Mouse (Mus musculus) embryo, embryonic 10.5 days (tissue): ENCODE data around the gene Btd.
A peak's percentile ranks its signal among the peaks of the same experiment; 100 is the strongest.
"Not testable (repeated sequence)": the region's sequence is repeated elsewhere in the genome, so short reads cannot be mapped to it uniquely, and the experiment has no call there.

Source experiments
- DNase-seq: peaks from one replicate; pipeline ENCODE4 v3.0.0-alpha.2; 2015; ENCODE audit warnings: low spot score

Gene Btd

DNA sequence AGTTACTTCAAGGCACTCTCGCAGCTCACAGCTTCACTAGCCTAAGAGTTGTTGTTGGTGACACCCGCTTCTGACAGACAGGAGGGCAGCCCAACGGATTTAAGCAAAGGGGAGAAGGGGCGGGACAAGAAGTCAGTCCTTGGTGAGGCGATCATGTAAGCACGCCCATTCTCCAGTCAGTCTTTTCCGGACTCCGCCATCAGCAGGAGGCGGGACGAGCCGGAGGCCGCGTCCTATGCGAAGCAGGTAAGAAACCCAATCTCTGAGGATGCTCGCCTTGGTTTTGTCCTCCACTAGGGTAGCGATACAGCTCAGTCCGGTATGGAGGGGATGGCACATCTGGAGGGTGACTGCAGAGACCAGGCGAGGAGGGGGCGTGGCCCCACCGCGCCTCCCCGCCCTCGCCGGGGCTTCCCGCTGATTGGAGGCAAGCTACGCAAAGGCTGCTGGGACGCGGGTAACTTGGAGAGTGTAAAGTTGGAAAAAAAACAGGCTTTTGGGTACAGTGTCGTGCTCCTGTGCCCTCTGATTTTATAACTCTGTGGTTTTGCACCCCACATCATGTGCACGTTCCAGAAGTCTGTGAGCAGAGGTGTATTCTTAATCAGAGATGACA is at the start of gene Btd, which contains the start of gene Hacl1:
Gene Btd, plus strand, starts transcription at position 139 of the 616 bp plus-strand sequence.
Gene Hacl1, minus strand, starts transcription at position 397 of the 616 bp plus-strand sequence.
- DNase-seq: peak; percentile 95

DNA sequence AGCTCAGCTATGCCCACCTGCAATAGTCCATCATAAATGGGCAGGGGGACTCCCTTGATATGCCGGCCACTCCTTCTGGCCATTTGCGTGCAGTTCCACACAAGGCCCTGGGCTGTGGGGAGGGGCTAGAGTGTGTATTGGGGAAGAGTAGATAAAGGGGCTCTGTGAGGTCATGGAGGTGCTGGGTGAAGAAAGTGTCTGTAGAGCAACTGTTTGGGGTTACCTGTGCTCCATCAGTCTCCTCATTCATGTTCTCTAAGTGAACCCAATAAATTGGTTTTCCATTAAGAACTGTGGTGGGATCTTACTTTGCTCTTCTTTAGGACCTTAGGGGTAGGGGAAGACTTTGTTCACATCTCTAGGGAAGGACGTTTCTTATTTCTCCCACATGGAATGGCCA is 49.6 kb upstream of the Btd start, which contains the start of gene Colq:
Gene Colq, minus strand, starts transcription at position 101 of the 400 bp plus-strand sequence.
- no peak for DNase-seq

DNA sequence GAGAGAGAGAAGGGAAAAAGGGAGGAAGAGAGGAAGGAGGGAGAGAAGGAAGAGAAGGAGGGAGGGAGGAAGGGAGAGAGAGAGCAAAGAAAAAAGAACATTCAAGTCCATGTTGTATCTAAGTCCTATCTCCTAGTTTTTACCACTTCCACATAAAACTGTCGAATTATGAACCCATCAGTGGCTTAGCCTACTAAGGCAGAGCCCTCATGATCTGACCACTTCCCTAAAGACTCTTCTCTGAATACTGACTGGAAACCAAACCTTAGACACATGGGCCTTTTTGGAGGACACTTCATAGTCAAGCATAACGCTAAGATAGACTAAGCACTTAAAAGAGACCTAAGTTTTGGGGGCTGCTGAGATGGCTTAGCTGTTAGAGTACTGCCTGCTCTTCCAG is 47.8 kb upstream of the Btd start:
- no peak for DNase-seq

DNA sequence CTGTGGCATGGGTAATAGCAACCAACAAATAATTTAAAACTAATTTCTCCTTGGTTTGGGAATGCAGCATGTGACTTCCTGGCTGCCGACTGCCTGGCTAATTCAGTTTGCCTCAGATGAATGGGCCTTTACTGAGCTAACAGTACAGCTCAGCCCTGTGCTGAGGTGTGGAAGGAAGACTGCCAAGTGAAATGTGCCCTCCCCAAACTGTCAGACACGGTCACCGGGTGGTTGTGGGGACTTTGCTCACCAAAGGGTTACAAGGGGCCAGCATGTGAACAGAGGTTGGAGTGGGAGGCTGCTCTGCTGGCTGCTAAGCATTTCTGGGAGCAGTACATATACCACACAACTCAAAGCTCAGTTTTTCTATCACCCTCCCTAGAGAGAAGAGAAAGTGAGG is 46.1 kb upstream of the Btd start:
- no peak for DNase-seq

DNA sequence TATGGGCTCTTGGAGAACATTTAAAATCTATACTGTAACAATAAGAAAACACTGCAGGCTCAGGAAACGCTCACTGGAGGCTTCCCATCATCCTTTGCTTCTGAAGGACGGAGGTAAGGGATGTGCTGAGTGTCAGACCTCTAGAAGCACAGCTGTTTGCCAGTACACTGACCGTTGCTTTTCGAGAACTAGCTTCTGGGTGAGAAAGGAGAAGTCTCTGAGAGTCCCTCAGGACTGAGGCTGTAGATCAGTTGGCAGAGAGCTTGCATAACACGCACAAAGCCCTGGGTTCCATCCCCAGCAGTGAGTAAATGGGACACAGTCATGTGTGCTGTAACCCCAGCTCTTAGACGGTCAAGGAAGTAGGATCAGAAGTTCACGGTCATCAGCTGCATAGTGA is 44.4 kb upstream of the Btd start:
- DNase-seq: no peak

DNA sequence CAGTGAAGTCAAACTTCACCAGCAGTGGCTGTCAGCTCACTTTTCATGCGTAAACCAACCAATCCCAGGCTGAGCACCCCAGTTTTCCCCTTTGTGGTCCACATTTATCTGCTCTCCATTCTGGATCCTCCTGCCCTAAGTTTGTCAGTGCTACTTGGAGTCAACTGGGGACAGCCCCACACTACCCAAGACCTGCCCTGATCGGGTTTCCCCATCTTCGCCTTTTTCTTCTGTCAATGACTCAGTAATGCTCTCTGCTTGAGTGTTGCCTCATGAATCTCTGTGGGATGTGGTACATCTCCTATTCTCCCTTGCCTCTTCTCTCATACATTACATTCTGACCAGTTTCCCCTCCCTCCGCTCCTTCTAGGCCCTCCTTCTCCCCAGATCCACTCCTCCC is 43.4 kb upstream of the Btd start:
- no peak for DNase-seq

DNA sequence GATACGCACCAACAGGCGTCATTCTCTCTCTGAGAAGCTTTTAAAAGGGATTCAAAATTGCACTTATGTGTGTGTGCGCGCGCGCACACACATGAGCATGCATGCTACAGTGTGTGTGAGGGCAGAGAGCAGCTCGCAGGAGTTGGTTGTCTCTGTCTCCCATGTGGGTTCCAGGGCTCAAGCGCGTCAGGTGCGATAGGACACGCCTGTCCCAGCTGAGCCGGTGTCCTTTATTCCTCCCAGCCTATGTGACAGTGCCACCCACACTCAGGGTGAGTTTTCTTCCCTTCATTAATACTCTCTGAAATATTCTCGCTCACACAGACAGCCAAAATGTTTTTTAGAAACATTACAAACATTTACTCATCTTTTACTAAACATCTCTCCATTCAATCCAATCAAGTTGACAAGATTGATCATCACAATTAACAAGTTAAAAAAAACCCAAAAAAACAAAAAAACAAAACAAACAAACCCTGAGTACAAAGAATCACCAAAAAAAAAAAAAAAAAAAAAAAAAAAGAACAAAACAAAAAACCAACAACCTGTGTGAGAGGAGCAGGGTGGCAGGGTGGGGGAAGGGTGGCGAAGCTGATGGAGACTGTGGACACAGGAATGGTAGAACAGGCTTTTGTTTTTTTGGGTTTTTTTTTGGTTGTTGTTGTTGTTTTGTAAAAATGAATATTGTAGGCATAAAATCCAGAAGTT is 38.8 kb upstream of the Btd start:
- no peak for DNase-seq

DNA sequence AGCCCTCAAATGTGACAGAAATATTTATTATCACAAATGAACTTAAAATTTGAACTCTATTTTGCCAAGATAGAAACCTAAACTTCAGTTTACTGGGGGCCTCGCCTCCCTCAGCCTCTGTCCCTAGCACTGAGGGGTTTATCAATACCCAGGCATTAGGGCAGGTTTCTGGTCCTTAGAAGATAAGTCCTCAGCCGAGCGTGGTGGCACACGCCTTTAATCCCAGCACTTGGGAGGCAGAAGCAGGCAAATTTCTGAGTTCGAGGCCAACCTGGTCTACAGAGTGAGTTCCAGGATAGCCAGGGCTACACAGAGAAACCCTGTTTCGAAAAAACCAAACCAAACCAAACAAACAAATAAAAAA is 38.2 kb upstream of the Btd start:
- not testable (repeated sequence) for DNase-seq

DNA sequence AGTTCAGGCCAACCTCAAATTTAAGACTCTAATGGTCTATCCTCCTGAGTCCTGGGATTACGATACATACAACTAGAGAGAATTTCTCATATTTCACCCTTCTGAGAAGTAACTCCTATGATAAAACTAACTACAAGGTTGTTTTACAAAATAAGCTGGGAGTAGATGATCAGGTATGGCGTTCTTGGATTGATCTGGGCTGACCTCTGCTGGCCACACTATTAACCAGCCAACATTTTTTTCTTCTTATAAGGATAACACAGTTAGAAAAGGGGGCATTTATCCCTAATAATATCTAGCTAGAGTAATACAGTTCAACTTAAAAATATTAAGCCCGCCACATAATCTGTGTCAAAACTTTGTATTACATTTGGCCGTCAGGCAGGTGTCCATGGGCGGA is 35.9 kb upstream of the Btd start:
- peak; percentile 54 for DNase-seq

DNA sequence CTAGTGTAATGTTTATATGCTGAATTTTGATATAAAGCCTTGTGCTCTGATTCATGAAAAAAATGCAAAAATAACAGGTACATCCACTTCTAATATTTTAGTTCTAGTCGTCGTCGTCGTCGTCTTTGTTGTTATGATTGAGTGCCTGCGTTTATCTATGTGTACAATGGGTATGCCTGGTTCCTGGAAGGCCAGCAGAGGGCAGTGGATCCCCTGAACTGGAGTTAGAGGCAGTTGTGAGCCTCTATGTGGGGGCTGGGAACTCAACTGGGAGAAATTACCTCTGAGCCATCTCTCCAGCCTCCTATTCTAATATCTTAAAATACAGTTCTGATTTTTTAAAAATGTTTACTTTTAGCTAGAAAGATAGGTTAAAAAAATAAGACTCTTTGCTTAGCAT is 35.3 kb upstream of the Btd start:
- no peak for DNase-seq

DNA sequence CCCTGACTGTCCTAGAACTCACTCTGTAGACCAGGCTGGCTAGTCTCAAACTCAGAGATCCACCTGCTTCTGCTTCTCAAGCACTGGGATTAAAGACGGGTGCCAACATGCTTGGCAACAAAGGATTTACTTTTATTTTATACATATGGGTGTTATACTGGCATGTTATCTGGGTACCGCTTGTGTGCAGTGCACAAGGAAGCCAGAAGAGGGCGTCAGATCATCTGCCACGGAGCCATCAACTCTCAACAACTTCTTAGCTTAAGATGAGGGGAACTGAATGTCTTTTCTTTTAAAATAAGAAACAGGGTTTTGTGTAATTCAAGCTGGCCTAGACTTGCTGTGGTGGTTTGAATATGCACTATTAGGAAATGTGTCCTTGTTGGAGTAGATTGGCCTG is 28.8 kb upstream of the Btd start:
- no peak for DNase-seq

DNA sequence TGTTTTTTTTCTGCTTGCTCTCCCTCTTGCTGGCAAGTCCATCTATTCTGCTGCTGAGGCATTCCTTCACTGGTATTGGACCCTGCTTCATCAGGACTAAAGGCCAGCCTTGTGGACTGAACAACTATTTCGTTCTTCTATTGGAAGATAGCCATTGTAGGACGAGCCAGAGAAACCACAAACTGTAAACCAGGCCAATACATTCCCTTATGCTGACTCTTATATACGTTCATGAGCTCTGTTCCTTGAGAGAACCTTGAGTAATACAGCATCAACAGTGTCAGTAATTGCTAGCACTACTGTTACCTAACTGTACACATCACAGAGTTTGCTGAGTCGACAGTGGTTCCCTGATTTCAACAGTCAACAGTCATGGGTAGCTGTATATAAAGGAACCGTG is 27.2 kb upstream of the Btd start:
- DNase-seq: no peak

DNA sequence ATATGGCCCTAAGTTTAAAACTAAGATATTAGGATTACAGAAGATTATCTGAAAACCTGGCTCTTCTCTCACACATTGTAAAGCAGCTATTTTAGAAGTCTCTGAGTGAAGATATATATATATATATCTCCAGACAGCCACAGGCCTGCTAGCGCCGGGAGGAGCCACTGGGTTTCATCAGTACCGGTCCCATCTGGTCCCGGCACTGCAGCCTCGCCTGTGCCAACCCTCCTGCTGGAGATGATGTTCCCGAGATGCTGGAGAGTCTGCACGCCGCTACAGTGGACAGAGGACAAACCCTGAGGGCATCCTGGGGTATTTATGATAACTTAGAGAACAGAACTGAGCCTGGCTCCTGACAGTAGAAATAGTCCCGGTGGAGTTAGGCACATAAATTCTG is 23.6 kb upstream of the Btd start:
- DNase-seq: no peak

DNA sequence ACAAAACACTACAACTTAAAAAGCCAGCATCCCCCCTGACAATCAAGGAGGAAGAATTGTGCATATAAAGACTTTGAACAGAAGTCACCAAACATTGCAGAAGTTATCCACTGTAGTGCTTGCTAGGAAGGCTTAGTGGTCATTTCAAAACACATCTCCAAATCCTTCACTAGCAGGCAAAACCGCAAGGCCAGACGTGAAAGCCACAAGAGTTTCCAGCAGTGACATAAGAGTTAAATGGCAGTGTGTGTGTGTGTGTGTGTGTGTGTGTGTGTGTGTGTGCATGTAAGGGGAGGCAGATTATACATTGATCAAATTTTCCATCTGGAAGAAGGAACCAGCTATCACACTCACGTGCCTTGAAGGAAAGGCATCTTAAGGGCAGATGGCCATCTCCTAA is 22.8 kb upstream of the Btd start:
- no peak for DNase-seq

DNA sequence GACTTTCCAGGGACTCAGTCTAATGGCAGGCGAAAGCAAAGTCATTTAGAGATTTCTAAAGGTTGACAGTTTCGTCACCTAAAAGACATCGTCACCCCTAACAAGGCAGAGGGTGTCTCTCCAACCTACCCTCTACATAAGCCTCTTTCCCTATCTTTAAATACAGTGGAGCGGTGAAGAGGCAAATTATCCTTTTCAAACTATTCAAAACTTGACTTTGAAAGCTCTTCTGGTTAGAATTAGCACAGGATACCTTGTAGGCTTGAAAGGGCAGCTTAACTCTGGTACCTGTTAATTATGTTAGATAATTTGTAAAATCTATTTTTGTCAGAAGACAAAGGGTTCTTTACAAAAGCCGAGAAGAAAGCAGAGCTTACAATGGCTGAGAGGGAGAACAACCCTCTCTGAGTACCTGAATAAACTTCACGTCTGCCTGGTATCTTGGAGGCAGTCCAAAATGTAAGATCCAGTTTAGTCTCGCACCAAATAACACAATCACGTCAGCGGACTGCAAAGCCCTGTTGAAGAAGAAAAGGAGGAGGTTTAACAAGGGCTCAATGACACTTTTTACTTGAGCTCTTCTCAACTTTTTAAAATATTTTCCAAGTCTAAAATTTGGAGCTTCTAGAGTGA is 20.1 kb upstream of the Btd start:
- DNase-seq: no peak

DNA sequence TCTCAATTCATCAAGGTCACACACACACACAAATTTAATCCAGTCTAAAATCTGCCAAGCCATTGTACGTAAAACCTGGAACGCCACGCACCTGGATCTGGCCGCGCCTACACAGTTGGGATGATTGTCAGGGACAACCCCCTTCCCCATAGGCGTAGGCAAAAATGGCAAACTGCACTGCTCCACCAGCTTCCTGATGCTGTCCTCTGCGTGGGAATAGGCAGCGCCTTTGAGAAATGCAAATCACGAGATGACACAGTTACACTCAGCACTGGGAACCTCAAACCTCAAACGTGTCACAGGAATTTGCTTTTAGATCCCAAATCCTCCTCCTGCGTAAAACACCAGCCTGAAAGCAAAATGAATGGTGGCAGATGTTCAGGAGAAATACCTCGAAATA is 18.1 kb upstream of the Btd start:
- DNase-seq: no peak

DNA sequence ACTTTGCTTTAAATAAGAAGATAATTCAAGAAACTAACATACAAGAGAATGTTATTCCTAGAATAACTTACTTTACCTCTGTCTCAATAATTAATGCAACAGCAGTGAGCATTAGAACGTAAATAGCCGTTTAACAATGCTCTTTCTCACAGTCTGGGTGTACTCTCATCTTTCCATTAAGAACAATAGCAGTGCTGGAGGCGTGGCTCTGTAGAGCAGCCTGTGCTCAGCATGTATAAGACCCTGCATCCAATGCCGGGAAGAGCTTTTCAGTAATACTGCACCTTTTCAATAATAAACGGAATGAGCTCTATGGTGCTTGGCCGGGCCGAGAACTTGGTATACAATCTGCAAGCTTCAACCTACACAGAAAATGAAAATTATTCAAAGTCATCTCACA is 10.2 kb upstream of the Btd start:
- DNase-seq: no peak

DNA sequence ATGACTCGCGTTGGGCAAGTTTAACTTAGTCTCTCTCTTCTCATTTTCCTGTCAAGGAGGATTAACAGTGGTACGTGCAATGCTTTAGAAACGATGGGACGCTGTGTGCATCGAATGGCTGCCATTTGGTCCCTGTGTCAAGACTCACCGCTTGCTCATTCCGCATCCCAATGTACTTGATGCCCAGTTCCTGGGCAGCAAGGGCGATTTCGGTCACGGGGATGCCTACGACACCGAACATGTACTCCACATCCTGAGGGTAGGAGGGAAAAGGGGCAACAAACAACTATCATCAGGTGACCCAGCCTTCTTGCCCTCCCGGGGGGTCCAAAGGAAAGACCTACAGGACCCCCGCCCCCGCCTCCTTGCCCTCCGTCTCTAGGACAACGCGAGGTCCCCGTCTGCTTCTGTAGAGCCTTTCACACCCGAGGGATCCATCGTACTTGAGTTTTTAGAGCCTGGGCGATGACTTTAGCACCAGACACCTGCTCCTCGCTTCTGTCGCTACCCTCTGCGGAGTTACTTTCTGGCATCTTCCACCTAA is 410 bp upstream of the Btd start, which contains the start of gene Gm49387:
Gene Gm49387, minus strand, starts transcription at position 533 of the 544 bp plus-strand sequence.
- DNase-seq: no peak

DNA sequence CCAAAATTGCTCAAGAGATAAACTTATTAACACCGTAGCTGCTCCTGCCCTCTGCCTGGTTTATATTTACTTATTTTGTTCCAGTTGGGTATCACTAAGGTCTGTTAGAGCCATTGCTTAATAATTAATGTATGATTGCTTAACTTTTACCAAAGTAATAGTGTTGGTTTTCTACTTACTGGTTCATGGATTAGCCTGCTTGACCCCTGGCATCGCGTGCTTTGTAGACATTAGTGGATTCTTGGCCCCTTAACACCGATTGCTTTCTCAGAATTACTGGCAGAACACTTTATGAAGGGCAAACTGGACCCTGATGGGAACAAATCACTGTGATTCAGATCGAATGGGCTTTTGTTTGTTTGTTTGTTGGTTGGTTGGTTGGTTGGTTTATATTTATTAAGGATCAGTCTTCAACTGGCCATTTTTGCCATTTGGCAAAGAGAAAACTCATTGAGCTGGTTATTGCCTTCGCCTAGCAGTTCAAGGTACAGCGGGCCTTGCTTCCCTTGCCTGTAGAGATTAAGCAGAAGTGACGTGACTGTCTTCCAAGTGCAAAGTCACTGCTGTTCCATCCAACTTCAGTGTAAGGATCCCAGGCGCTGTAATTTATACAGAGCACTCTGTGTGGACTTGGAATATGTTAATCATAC is 803 bp downstream of the Btd start:
- no peak for DNase-seq

DNA sequence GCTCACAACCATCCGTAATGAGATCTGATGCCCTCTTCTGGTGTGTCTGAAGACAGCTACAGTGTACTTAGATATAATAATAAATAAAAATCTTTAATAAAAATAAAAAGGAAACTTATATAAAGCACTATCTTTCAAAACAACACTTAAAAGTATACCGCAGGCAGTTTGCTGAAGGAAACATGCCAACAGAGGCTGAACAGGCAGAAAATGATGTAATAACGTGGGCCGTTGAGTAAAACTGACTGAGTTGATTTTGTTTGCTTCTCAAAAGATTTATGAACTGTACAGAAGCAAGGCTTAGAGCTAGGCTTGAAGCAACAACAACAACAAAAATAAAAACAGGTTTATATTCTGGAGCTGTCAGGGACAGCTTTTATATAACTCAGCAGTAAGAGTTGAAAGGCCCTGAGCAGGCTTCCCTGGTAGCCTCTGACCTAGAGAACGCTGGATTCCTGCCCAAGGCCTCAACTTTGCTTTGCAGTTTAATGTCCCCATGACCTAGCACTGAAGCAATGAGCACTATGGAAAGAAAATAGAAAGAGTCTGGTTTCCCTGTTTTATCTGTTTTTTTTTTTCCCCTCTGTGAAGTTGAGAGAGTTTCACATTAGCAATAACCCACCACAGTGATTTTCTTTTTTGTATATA is 3.5 kb downstream of the Btd start:
- no peak for DNase-seq

DNA sequence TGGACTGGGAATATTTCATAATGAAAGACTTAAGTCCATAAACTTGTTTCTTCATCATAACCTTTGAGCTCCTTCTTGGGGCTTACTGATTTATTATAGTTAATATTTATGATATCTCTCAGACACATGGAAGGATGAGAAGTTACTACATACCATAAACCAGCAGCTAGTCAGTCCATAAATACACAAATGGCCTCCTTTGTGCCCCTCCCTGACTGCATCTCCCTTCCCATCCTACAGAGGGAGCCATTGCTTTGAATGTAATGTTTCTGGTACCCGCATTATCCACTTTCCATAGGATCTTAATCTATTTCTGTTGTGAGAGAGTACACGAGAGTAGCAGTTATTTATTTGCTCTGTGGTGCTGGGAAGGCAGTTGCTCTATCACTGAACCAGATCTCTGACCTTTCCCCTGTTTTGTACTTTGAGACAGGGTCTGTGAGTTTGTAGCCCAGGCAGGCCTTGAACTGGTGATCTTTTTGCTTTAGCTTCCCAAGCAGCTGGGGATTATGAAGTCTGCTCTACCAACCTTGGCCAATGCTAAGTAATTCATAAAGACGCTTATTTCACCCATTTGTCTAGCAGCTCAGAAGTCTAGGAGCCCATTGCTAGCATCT is 4.2 kb downstream of the Btd start:
- DNase-seq: peak; percentile 51

DNA sequence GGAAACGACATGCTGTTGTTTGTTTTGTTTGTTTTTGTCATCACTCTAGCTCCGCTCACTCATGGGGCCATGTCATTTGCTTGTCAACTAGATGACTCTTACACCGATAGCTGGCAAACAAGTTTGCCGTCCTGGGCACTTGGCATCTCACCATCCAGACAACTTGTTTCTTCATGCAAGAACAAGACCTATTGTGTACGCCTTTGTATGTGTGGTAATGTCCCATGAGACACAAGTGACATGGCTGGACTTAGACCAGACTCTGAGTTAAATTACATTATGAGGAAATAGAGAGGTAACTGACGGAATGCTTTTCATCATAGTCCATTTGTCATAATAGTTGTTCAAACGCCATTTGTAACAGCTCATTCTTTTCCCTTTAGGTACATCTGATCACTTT is 5.1 kb downstream of the Btd start:
- DNase-seq: no peak
